Mouse (Mus musculus) erythroblast, embryonic 14.5 days (primary cell): ENCODE data around the gene Cd4.

Source experiments
- GATA1 ChIP-seq: IDR thresholded peaks from 2 replicates; pipeline ENCODE4 v1.6.1; 2012; ENCODE audit warnings: low read length, inconsistent platforms, mixed read lengths
- TAL1 ChIP-seq: IDR thresholded peaks from 3 replicates; pipeline ENCODE4 v1.6.1; 2012; ENCODE audit warnings: low read length, inconsistent platforms, mixed read lengths

- TF ChIP-seq TAL1 = no peak
- TF ChIP-seq GATA1 = no peak
These were observed 58.9 kb downstream of the Cd4 start, which contains the start of the genes Usp5 and Cdca3 for GRCm38 (mm10) chr6:124828868-124829798.
